Mouse (Mus musculus) gastrocnemius, postnatal 10 days (tissue): ENCODE data around the gene Bglap. TPM values are rescaled to one million over a fixed set of nuclear protein-coding genes. Genes with fewer than 3 reads are reported as not detected.
A peak's percentile ranks its signal among the peaks of the same experiment; 100 is the strongest.

Experiments
- DNase-seq: peaks from one replicate; pipeline ENCODE4 v3.0.0; 2021; ENCODE audit warnings: mixed read lengths
- total RNA-seq, 2 experiments: library from RNA; stranded (reverse); gene quantifications; 2 replicates each; pipeline ENCODE4 v1.2.3; 2021

The Bglap gene
- total RNA-seq, 2 experiments from 2014 or later, result 175 TPM; not detected in 1

- DNase-seq, result no peak
Measured at GRCm38 (mm10) chr3:88339006-88339405, 45.3 kb downstream of the Bglap start.

DNA sequence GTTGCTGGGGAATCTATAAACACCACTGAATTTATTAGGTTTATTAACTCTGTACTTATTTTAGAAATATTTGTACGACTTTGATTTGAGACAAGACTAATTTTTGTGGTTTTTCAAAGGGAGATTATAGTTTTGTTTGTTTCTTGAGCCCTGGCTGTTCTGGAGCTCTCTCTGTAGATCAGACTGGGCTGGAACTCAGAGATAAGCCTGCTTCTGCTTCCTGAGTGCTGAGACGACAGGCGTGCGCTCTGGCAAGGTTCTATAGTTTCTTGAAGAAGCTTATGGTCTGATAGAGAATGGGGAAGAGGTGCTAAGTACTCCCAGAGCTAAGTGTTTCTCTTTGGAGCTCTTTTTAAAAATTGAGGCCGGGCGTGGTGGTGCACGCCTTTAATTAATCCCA, 45.9 kb downstream of the Bglap start:
- DNase-seq, result no peak

DNA sequence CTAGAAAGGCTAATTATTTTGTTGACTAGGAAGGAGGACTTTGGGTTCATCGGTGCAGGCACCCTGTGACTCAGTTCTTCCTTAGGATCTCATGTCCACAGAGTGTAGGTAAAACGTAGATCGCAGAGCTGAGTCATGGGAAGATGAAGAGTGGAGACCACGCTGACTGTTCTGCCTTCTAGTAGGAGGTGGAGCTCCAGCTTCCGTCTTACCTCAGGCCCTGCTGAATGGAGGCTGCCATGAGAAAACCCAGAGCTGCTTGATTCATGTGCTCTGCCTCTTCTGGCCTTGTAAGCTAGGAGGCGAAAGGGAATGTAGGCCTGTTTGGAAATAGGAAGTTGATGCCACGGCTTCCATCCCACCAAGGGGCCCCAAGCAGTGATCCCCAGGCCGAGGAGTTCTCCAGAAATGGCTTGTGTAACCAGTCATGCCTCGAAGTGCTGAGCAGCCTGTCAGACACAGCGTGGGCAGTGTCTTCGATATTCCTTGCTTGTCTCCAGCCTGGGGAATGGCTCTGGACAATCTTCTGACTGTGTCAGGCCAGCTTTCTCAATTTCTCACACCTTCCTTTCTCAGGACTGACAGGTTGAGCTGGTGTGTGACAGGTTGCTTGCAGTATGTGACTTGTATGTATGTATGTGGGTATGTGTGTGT, 46.8 kb downstream of the Bglap start:
- DNase-seq, result no peak

GRCm38 (mm10) chr3:88336058-88337013, 47.9 kb downstream of the Bglap start, which contains the start of the genes Tmem79 and Smg5:
Gene Tmem79 (minus strand): TSS chr3:88336148.
Gene Smg5 (plus strand): TSS chr3:88336260.
- peak; percentile 95 for DNase-seq

DNA sequence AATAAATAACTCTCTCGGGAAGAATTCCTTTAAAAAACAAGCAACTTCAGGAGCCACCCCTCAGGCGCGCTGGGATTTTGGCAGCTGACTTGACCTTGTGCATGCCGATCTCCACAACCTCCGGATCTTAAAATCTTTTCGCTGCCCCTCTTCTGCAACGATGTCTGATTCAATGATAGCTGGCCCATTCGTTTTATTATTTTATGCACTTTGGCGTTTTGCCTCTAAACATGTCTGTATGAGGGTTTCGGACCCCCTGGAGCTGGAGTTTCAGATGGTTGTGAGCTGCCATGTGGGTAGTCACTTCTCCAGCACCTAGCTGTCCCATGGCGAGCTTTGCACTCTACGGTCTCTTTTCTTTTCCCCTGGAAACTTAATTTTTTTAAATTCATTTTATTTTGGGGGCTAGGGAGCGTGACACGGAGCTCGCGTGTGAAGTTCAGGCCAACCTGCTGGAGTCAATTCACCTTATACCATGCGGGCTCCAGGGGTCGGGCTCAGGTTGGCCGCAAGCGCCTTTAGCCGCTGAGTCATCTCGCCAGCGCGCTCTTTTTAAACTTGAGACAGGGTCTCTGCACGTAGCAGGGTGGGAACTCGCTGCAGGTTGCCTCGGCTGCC, 48.7 kb downstream of the Bglap start:
- DNase-seq, result no peak

- no peak for DNase-seq
Measured at GRCm38 (mm10) chr3:88334902-88335435, 49.3 kb downstream of the Bglap start.

- DNase-seq, result no peak
Measured at GRCm38 (mm10) chr3:88334029-88334658, 50.1 kb downstream of the Bglap start.

Other genes starting within 250 kb of the Bglap start
- 100 to 1,000 TPM; 148 to 163 TPM for gene Mef2d, start 242.1 kb downstream of the Bglap start, total RNA-seq
- gene Rhbg, start 129.8 kb downstream of the Bglap start, total RNA-seq, result not detected
- gene Gm38392, start 97.3 kb downstream of the Bglap start, total RNA-seq, result under 1 TPM; 0.47 to 0.72 TPM
- 1 to 10 TPM; 8.7 to 9.5 TPM for gene Tsacc, start 87.5 kb downstream of the Bglap start, total RNA-seq
- gene Cct3, start 87.3 kb downstream of the Bglap start, total RNA-seq, result 100 to 1,000 TPM; 177 to 190 TPM
- 10 to 100 TPM; 48.2 to 52.1 TPM for gene Glmp, start 59.4 kb downstream of the Bglap start, total RNA-seq
- 1 to 10 TPM; 1.1 to 1.2 TPM for gene Tmem79, start 48.3 kb downstream of the Bglap start, total RNA-seq
- 10 to 100 TPM; 31.1 to 43.9 TPM for gene Smg5, start 48.2 kb downstream of the Bglap start, total RNA-seq
- gene Paqr6, start 19.9 kb downstream of the Bglap start, total RNA-seq, result 1 to 10 TPM; 1.2 to 1.6 TPM
- 10 to 100 TPM in 1 of 2 experiments, not detected in 1; 29.3 TPM for gene Bglap3, start 11.7 kb downstream of the Bglap start, total RNA-seq
- 10 to 100 TPM in 1 of 2 experiments, not detected in 1; 42.4 TPM for gene Bglap2, start 5.8 kb downstream of the Bglap start, total RNA-seq
- 10 to 100 TPM; 44.0 to 46.8 TPM for gene Pmf1, start 25.9 kb upstream of the Bglap start, total RNA-seq
- 10 to 100 TPM; 11.9 to 12.3 TPM for gene Slc25a44, start 40.7 kb upstream of the Bglap start, total RNA-seq
- 1 to 10 TPM; 2.3 to 3.7 TPM for gene Sema4a, start 76.7 kb upstream of the Bglap start, total RNA-seq
- gene Lmna, start 125.5 kb upstream of the Bglap start, total RNA-seq, result 100 to 1,000 TPM; 189 to 213 TPM
- gene Mex3a, start 147.9 kb upstream of the Bglap start, total RNA-seq, result 1 to 10 TPM; 3.0 to 6.3 TPM
- gene Rab25, start 163.8 kb upstream of the Bglap start, total RNA-seq, result not detected
- gene Lamtor2, start 168.6 kb upstream of the Bglap start, total RNA-seq, result 10 to 100 TPM; 75.4 to 81.8 TPM
- 10 to 100 TPM; 45.1 to 52.2 TPM for gene Ubqln4, start 169.3 kb upstream of the Bglap start, total RNA-seq
- gene Ssr2, start 191.4 kb upstream of the Bglap start, total RNA-seq, result 100 to 1,000 TPM; 108 to 125 TPM
- gene Arhgef2, start 221.5 kb upstream of the Bglap start, total RNA-seq, result 10 to 100 TPM; 58.2 to 97.6 TPM